Mouse (Mus musculus) left cerebral cortex, postnatal 36 days (tissue): ENCODE measurements at regions not wholly inside any gene's neighbourhood (a gene's known extent, or its start where the extent isn't known, plus 50 kb on each side); places are given as distances from the start of the nearest gene placed in this dataset.

Experiments used
- DNase-seq, 2 experiments: peaks; one replicate each; pipeline ENCODE4 v3.0.0; 2021 to 2022; ENCODE audit warnings: low spot score in 2 of 2, mixed read lengths in 1 of 2
- intact Hi-C: fragments of 180-260 bp; cut with DNase I; formaldehyde crosslinking; loops from one replicate; pipeline ENCODE4 v1.15.1; 2025

DNA sequence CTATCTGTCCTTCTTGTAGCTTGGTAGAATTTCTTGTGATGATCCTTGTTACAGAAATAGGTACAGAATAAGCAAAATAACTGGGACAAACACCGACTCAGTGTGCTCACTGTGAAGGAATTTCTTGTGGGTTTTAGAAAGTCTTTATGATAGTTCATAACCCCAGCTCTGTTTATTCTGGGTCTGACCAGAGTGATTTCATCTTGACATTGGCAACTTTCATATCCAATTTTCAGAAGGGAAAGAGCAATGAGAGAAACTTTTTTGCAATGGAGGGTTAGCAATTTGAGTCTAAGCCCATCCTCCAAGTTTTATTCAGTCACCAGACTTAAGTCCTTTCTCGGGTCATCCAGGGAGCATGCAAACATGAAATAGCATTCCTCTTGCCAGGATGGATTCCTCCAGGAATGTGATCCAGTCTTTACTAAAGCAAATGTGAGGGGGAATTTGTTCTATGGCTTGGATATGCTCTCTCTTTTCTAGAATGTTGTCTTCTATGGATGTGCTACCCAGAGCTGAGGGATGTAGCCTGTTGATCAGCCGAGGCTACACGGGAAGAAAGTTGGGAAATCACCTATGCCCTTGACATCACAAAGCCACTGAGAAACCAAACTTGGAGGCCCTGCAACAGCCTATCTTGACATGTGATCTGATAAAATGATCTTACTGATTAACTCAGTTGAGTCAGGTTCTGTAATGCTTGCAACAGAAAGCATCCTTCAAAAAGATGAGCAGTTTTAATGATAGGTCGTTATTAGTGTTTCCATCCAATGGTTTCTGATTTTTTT is 163.2 kb upstream of the Olig3 start:
- DNase-seq: no peak
- intact Hi-C loops: no loop called here

DNA sequence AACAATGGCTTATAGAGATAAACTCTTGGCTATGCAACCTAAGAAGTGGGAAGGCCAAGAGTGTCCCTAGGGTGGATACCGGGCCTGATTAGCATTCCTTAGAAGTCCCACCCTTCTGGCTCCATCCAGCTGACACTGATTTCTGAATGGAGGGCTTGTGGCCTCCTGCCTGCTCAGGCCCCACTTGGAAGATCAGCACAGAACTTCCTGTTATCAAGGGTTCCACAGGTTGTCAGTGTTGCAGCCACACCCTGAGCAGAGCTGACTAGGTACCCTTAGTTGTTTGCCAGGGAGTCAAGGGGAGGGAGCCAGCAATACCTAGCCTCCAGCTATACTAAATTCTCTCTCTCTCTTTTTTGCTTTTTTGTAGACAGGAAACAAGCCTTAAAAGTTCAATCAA is 164.1 kb upstream of the Olig3 start:
- intact Hi-C loops: no loop called here
- DNase-seq: no peak

DNA sequence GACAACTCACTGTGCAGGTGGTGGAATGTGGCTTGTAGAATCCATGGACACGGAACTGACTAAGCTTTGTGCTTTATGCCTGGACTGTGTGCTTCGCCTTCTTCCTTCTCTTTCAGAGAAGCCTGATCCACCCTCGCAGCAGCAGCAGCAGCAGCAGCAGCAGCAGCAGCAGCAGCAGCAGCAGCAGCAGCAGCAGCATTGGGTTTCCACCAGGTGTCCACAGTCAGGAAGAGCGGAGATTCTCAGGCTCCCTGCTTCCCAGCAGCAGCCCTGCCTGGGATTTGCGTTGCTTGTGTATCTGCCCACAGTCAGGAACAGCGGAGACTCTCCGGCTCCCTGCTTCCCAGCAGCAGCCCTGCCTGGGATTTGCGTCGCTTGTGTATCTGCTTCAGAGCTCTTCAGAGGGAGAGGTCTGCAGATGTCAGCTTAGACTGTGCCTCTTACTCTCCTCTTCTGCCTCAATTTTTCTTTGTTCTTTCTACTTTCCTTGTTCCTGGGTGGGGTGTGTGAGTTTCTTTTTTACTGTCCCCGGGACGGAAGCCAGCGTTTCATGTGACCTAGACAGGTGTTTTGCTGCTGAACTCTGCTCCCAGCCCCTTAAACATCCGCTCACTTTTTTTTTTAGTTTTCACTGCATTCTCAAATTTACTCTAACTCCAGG is 168.1 kb upstream of the Olig3 start:
- intact Hi-C loops: loop anchor here (5.0 kb wide), 1 partner anchor 271 kb away; no protein-coding TSS in a partner anchor
- no peak for DNase-seq

DNA sequence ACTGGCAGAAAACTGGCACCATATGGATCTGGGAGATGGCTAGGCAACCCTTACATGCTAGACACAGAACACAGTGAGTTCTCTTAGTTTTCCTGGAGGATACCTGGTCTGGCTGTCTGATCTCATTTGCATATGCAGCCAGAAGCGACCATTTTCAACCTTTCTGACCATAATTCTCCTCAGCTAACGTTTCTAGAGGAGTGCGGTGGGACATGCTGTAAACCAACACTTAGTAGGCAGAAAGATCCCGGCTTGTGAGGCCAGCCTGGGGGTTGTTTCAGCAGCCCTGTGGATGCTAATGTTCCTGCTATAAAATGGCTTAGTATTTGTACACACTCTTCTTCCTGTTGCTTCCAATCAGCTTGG is 168.6 kb upstream of the Olig3 start:
- intact Hi-C loops: loop anchor here (2.0 to 5.0 kb wide), 3 partner anchors 173 to 270 kb away; partner anchors contain the start of gene Tnfaip3

DNA sequence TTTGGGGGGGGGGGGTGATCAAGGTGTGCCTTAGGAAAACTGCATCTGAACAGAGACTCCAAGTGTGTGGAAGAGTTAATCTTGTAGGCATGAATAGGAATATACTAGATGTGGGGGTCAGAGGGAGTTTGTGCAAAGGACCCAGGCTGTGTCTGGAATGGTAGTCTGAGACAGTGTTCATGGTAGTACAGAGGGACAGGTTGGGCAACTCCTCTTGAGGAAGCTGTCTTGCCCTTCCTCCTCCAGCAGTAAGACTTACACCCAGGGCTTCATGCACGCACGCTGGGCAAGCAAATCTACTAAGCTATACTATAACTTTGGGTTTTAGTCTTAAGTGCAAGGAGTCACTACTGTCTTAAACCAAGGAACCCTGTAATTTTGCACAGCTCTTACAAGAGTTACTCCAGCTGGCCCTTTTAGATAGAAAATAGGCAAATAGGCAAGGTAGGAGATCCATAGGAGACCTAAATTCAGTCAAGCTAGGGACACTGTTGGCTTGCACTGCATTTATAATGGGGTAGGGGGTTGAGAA is 169.2 kb upstream of the Olig3 start:
- intact Hi-C loops: loop anchor here (2.0 to 5.0 kb wide), 3 partner anchors 172 to 270 kb away; partner anchors contain the start of gene Tnfaip3
- DNase-seq: no peak

More for the DNA sequence above, 168.6 kb upstream of the Olig3 start:
- no peak for DNase-seq

DNA sequence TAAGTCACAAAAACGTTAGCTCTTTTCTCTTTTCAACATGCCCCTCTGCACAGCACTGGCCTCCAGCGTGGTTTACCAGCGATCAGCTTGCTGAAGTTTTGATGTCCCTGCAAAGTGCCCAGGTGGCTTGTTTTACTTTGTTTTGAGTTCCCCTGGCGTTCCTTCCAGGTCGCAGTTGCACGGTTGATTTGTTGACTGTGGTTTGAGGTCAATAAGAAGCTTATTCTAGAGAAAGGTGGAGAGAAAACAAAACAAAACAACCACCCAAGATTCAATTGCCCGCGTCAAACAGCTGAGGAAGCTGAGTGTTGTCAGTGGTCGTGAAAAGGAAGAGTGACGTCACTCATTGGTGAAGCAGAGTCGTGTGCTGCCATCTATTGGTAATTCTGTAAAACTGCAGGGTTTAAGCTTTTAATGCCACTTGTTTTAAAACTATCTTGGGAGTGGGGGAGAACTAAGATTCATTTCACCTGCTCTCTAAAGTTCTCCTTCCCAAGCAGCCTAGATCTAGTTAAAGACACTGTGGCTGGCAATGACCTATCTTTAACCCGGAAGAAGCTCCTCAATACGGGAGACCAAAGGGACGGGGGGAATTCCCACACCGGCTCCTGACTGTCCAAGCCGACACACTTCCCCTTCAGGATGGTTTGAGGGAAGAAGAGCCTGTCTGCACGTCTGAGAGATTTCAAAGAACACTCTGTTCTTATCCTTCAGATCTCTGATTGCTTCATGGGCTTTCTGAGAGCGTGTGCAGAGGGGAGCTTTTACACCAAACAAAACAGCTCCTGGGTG is 170.3 kb upstream of the Olig3 start:
- intact Hi-C loops: loop anchor here (2.0 to 5.0 kb wide), 3 partner anchors 171 to 269 kb away; partner anchors contain the start of gene Tnfaip3
- DNase-seq: peak; percentile 6 to 21

DNA sequence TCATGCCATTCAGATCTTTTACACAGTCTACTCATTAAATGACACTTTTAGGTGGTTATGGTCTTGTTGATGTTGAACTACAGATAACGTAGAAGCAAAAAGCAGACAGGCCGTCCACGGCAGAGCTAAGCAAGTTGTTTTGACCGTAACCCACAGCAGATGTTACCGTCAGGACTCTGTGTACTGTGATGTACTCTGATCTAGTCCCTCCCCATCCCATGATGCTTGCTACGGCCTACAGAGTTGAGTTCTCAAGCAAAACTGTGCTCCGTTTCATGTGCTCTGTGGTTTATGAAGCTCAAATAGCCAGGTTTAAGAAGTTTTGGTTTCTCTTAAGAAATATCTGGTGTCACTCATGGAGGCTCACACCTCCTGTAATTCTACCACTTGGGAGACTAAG is 169.4 kb upstream of the Tnfaip3 start:
- DNase-seq: no peak
- intact Hi-C loops: loop anchor here (5.0 kb wide), 1 partner anchor 268 kb away; no protein-coding TSS in a partner anchor

DNA sequence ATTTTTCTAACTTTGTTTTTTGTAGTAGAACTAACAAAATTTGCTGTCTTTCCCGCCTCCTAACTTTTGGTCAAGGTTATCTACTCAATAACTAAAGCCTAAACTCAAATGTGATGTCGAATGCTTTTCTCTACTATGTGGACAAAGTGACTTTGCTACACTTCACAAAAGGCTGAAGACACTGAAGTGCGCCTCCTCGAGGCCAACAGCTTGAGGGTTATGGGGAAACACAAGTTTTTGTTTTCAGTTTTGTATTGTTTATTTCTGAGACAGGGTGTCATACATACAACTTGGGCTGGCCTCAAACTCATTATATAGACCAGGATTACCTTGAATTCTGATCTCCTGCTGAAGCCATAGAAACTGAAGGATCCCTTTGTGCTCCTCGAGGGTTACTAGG is 162.4 kb upstream of the Tnfaip3 start:
- intact Hi-C loops: no loop called here
- no peak for DNase-seq

DNA sequence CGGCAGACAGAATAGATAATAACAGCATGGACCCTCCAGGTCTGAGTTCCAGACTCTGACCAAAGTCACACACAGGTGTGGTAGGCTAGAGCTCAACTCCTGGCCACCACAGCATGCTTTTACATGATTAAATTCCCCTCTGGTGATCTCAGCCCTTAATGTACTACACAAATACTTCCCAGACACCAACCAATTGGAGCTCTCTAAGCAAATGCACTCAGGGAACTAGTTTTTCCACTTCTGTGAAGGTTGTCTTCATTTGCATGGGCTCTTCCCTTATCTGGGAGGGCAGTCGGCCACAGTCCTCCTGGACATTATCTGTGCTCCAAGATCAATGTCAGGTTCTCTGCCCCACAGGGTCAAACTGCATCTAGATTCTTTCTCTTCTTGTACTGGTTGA is 162.0 kb upstream of the Tnfaip3 start:
- DNase-seq: no peak
- intact Hi-C loops: no loop called here

DNA sequence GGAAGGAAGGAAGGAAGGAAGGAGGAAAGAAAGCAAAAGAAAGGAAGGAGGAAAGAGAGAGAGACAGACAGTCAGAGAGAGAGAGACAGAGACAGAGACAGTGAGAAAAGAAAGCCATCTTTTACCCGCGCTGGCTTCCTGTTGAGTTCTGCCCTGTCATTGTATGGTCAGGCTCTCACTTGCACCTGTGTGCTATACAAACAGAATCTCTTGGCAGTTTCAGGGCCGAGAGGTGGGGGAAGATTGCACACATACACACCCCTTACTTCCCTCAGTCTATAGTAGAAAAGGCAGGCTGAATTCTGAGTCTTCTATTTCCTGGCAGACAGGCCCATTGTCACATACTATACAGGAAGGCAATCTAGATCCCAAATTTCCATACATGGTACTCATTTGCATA is 160.8 kb upstream of the Tnfaip3 start:
- intact Hi-C loops: no loop called here
- DNase-seq: no peak

DNA sequence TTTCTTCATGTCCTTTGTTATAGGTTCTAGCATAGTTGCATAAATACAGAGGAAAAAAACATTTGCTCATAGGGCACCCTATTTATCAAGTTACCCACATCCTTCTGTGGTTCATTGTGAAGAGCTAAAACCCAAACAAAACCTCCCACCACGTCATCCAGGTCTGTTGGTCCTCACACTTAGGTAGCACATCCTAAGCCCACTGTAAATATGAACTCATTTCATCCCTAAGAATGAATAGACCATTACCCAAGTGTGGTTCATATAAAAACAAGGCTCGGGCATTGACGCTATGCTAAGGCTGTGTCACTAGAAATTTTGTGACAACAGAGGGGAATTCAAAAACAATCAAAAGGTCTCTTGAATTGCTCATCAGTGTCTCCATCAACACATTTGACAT is 156.4 kb upstream of the Tnfaip3 start:
- intact Hi-C loops: no loop called here
- no peak for DNase-seq

DNA sequence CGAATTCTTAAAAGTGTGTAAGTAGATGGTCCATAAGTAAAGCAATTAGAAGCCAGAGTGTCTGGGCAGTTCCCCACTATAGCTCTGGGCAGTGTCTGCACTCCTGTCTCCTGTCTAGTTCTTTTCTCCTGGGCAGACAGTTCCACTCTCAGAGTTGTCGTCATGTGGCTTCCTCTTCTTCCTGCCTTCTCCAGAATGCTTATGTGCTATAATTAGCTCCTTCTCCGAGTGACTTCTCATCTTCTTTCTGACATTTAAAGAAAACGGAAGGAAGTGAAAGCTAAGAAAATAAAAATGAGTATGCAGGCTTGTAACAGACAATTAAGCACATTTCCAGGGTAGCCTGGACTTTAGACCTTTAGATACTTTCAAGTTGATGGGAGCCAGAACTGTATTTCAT is 155.1 kb upstream of the Tnfaip3 start:
- DNase-seq: no peak
- intact Hi-C loops: no loop called here

DNA sequence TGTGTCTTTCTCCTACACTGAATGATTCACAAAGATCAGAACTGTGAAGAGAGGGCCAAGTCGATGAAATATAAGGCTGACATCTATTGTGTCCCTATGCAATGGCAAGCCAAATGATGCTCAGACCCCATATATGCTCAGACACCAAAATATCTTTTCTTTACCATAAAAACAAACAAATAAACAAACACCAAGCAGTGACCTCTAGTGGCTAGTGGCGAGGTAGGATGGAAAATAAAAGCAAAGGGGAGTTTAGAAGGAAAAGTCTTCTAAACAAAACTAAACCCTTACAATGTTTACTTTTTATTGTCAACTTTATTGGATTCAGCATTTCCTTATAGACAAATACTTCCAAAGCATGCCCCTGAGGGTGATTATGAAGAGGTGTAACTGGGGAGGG is 153.8 kb upstream of the Tnfaip3 start:
- intact Hi-C loops: no loop called here
- no peak for DNase-seq

DNA sequence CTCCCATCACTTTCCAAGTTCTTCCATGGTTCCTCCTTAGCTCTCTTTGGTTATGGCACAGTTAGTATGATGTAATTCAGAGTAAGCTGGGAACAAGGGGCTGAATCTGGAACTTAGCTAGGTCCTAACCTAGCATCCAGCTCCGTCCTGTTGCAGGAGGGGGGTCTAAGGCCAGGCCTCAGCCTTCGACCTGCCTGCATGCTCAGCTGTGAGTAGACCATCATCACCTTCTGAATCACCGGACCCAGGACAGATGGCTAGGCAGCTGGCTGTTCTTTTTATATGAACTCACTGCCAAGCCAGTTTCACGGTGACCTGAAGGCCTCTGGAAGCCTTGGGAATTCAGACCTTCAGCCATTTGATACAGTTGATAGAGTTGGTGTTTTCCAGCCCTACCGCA is 152.9 kb upstream of the Tnfaip3 start:
- intact Hi-C loops: no loop called here
- no peak for DNase-seq

DNA sequence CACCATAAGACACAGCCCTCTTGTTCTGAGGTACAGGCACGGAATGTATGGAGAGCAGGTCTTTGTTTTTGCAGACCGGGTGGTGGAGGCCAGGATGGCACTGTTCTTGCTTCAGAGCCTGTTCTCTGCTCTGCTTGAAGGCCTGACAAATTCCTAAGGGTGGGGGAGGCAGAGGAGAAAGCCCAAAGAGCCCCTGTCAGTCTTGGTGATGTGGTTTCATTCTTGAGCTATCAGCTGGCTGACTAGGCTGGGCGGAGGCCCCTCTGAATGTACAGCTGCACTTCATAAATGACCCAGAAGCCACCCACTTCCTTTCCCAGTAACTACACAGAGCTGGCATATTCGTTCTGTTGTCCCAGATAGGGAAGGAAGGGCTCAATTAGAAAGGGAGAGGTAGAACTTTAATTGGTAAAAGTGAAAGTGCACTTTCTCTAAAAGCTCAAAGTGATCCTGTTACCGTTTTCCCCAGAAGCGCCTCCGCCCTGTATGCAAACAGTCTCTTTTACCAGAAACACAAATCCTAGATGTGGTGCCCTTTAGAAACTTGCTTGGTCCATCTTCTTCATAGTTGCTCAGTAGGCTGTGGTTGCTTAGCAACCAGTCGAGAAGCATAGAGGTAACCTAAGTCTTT is 152.3 kb upstream of the Tnfaip3 start:
- DNase-seq: no peak
- intact Hi-C loops: no loop called here

DNA sequence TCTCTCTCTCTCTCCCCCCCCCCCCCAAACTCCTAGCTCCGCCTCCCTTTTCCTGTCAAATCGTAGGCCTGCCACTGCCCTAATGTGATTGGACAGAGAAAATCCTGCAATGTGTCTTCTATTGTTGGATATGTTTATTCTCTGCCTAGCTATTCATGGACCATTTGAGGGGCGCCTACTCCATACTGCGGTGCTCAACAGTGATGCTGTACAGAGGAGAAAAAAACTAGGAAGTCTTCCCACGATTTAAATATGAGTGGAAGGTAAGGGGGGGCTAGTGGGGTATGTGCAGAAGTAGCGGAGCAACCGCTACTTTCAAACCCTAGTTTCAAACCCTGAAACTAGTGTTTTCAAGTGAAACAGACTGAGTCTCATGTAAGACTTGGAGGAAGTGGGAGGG is 151.6 kb upstream of the Tnfaip3 start:
- intact Hi-C loops: no loop called here

DNA sequence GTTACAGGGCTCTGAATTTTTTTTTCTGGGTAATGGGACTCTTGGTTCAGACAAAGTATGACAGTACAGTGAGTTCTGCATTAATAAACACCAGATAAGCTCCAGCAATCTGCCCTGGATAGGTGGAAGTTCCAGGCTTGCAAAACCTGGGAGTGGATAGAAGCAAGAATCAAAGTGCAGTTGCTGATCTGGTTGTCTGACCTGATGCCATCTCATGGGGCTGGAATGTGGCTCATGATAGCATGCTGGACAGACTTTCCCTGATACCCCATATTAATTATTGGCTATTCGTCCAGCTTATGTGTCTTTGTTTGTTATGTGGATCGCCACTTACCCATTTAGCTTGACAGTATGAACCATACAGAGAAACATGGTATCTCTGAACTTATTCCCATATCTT is 146.6 kb upstream of the Tnfaip3 start:
- intact Hi-C loops: no loop called here
- no peak for DNase-seq

More for the DNA sequence above, 151.6 kb upstream of the Tnfaip3 start:
- DNase-seq: no peak

DNA sequence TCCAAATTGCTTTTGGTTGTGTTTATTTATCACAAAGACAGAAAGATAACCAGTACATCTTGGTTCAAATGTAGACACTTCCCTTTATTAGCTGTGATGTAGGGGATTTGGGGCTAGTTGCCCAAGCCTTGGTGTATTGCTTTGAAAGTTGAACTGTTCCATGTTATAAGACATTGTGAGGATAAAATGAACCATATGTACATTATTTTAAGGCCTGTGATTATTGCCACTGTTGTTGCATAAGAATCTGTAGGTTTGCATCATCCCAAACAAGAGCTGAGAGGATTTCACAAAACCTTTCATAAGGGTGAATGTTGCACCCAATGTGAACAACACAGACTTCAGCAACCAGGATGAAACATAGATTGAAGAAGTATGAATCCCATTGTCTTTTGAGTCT is 145.7 kb upstream of the Tnfaip3 start:
- intact Hi-C loops: no loop called here
- no peak for DNase-seq

DNA sequence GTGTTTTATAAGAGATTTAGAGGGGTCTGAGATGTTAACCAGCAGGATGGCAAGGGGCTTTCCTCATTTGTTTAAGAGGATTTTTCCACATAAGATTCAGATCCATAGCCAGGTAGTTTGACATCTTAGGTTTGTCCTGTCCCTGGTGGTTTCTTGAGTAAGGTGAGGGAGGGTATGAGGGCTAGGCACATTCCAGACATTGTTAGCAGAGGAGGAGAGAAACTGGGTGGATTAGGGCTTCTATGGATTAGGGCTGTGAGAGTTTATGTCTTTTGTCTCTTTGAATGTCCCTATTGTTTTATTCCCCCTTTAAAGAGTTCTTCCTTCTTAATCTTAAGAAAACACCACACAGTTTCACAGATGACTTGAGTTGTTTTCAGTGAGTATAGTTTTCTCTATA is 138.6 kb upstream of the Tnfaip3 start:
- intact Hi-C loops: no loop called here

DNA sequence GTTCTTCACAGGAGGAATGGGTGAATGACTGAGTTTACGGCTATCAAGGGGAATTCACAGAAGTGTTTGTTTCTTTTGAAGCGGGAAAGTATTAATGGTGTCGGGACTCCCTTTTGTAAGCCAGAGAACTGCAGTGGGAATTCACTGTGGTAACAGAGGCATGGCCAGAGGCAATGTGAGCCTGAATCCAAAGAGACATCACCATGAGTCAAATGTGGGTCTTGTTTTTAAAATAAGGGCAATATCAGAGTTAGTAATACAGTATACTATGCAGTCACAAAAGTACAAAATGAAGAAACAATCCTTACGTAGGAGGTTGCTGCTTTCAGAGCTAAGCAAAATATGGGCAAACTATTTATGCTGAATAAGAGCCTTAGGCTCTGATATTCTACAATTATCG is 137.3 kb upstream of the Tnfaip3 start:
- intact Hi-C loops: no loop called here
- no peak for DNase-seq

More for the DNA sequence above, 138.6 kb upstream of the Tnfaip3 start:
- no peak for DNase-seq
